Mouse (Mus musculus) lung, postnatal 0 days (tissue): ENCODE measurements around the gene Ddx4. TPM values are rescaled to one million over a fixed set of nuclear protein-coding genes. Genes with fewer than 3 reads are reported as not detected.

ENCODE experiments used
- ATAC-seq: fragments of 200-750 bp; cut with Nextera tagmentation; 2 replicates; pipeline ENCODE4 v1.8.0; 2017; ENCODE audit warnings: moderate library complexity
- DNase-seq: peaks from one replicate; pipeline ENCODE4 v3.0.0-alpha.2; 2016; ENCODE audit warnings: low spot score
- H3K27ac ChIP-seq: fragments of 300-500 bp; sonication (generic); 2 replicates; pipeline ENCODE4 v1.5.1; 2014; ENCODE audit warnings: antibody characterized with exemption, mild to moderate bottlenecking, low read length, mixed read lengths
- H3K27me3 ChIP-seq: fragments of 300-500 bp; sonication (generic); replicated peaks from 2 replicates; pipeline ENCODE4 v1.6.1; 2014; ENCODE audit warnings: low read length, mixed read lengths; ENCODE audit not compliant: insufficient read depth
- H3K36me3 ChIP-seq: fragments of 300-500 bp; sonication (generic); 2 replicates; pipeline ENCODE4 v1.6.1; 2014; ENCODE audit warnings: low read length, mixed read lengths; ENCODE audit not compliant: insufficient read depth
- H3K4me1 ChIP-seq: fragments of 300-500 bp; sonication (generic); 2 replicates; pipeline ENCODE4 v1.6.1; 2014; ENCODE audit warnings: antibody characterized with exemption, low read depth, low read length, mixed read lengths; ENCODE audit not compliant: insufficient read depth
- H3K4me2 ChIP-seq: fragments of 300-500 bp; sonication (generic); replicated peaks from 2 replicates; pipeline ENCODE4 v1.6.1; 2014; ENCODE audit warnings: low read depth, mild to moderate bottlenecking, low read length, moderate library complexity, mixed read lengths
- H3K4me3 ChIP-seq: fragments of 300-500 bp; sonication (generic); 2 replicates; pipeline ENCODE4 v1.5.1; 2014; ENCODE audit warnings: low read depth, low read length
- H3K9ac ChIP-seq: fragments of 300-500 bp; sonication (generic); replicated peaks from 2 replicates; pipeline ENCODE4 v1.6.1; 2014; ENCODE audit warnings: low read depth, mild to moderate bottlenecking
- H3K9me3 ChIP-seq: fragments of 300-500 bp; sonication (generic); 2 replicates; pipeline ENCODE4 v1.6.1; 2016; ENCODE audit warnings: low read length, mixed read lengths
- CTCF ChIP-seq: IDR thresholded peaks from 2 replicates; pipeline ENCODE4 v1.5.1; 2016; ENCODE audit warnings: antibody characterized with exemption, mild to moderate bottlenecking
- EP300 ChIP-seq: IDR thresholded peaks from 2 replicates; pipeline ENCODE4 v1.6.1; 2016; ENCODE audit warnings: antibody characterized with exemption, mild to moderate bottlenecking, control low read depth
- WGBS: fragments of 180-500 bp; shearing (Covaris S2); extraction: QIAGEN DNeasy Blood & Tissue Kit; methylation state at CpG from one replicate; pipeline ENCODE4 v1.1.7; 2014; 5-methylcytosine and 5-hydroxymethylcytosine counted together
- polyA plus RNA-seq: library from polyadenylated mRNA; unstranded; fragments of >200 nt; fragmentation: Nextera tagmentation; extraction: Ambion mirVana; gene quantifications from 2 replicates; pipeline ENCODE4 v1.2.1, GENCODE M21; 2015

Ddx4 gene
- polyA plus RNA-seq, 1 experiment from 2014 or later, result 0.11 TPM

DNA sequence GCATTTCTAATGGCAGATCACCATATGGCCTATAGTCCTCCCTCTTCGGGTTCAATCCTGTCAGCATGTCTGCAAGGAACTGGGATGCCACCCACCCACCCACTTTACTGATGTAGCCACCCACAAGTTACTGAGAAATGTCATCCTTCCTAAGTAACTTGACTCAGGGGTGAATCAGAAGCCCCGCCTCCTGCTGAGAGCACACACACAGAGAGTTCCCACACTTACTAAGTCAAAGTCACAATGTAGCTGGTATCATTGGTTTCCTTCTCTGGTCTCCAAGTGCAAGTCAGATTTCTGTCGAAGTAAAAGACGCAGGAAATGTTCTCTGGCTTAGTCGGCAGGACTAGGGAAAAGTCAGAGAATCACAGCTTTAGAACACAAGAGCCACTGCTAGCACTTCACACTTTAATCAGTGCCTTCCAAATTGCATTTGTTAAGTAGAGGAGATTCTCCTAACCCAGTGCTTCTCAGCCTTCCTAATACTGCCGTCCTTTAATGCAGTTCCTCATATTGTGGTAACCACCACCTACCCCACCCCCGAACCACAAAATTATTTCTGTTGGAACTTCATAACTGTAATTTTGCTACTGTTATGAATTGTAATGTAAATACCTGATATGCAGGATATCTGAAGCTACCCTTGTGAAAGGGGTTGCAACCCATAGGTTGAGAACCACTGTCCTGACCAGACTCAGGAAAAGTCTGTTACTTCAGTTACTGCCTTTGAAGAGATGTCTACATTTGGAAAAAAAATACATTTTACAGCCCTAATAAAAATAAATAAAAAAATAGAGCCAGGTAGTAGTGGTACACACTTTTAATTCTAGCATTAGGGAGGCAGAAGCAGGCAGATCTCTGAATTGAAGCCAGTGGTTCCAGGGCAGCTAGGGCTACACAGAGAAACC lies 100.4 kb downstream of the Ddx4 start:
- no peaks in the 10 kb centered on the region for H3K27me3 ChIP-seq
- no peak for DNase-seq
- no peak overlapping the region for H3K4me3 ChIP-seq
- H3K4me2 ChIP-seq, result no peak overlapping the region
- no peak for ATAC-seq
- TF ChIP-seq EP300 (no peak), CTCF (no peak)
- no peaks in the 10 kb centered on the region for H3K9me3 ChIP-seq
- H3K27ac ChIP-seq, result no peak overlapping the region
- no peaks in the 10 kb centered on the region for H3K36me3 ChIP-seq
- 69% methylated on average over 7 of the region's 7 CpGs for WGBS
- H3K9ac ChIP-seq, result no peak overlapping the region
- no peaks in the 10 kb centered on the region for H3K4me1 ChIP-seq

Other genes with a start within 250 kb of the Ddx4 start
- gene Il6st, start 188.4 kb downstream of the Ddx4 start, polyA plus RNA-seq, result 30.4 and 33.7 TPM in 2 replicates
- 0.04 TPM in 1 of 2 replicates, not detected in the other for gene Il31ra, start 58.1 kb downstream of the Ddx4 start, polyA plus RNA-seq
- gene Slc38a9, start 8.3 kb upstream of the Ddx4 start, polyA plus RNA-seq, result 15.3 and 15.7 TPM in 2 replicates
- gene Plpp1, start 148.3 kb upstream of the Ddx4 start, polyA plus RNA-seq, result 247 and 292 TPM in 2 replicates